Mouse (Mus musculus): ENCODE measurements at regions not wholly inside any gene's neighbourhood (a gene's known extent, or its start where the extent isn't known, plus 50 kb on each side); places are given as distances from the start of the nearest gene placed in this dataset.

DNA sequence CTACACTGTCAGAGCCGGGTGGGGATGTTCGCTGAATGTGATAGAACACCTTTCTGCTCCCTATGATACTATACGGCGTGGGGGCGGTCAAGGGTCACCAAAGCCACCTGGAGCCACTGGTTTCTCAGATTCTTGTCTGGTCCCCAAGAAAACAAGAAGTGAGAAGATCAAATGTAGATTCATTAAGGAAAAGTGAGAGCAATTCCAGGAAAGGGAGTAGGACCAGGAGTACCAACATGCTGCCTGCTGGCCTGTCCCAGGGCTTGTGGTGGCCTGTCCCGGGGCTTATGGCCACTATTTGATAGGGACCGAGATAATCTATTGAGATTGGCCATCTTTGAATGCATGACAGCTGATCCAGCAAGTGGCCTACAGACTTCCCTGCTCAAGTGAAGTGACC is 58.8 kb upstream of the Fut8 start:
- no peak for DNase-seq

DNA sequence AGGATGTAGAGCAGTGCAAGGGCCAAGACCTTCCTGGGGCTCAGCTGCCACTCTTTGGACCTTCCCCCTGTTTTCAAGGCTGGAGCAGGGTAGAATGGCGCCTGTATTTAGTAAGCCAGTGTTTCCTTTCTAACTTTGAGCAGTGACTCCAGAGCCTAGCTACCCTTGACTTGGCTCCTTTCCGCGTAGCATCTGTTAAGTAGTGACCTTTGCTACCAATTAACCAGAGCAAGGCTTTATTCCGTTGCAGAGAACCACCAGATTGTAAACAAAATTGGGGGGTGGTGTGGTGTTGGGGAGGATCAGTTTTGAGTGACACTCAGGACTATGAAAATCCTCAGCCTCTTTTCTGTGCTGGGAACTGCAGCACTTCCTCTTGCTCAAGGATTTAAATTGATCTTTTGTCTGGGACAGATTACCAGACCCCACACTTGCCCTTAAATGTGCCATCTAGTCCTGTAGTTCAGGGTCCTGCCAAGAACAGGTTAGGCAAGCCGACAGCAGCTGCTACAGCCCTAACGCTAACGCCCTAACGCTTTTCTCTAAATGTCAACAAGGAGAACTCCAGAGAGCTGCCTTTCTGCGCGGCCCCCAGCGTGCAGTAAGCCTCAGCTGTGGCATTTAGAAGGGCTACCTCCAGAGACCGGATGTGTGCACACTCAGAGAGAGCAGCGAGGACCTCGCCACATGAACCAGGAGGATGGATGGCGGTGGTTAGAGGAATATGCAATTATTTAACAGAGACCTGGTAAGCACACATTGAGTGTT is 59.9 kb upstream of the Fut8 start:
- no peak for DNase-seq

DNA sequence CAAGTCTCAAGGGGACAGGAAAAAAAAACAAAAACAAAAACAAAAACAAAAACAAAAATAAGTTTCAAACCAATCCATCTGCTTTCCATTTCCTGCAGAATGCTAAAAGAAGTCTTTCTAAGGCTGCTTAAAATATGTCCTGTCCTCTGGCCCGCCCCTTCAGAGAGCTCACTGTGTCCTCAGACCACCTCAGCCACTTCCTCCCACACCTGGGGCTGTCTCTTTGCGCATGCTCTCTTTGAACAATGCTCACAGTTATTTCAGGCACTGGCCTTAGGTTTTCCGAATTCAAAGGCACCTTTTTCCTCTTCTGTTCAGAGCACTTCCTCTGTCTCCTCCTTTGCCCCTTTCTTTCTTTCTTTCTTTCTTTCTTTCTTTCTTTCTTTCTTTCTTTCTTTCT is 60.6 kb upstream of the Fut8 start:
- no peak for DNase-seq

DNA sequence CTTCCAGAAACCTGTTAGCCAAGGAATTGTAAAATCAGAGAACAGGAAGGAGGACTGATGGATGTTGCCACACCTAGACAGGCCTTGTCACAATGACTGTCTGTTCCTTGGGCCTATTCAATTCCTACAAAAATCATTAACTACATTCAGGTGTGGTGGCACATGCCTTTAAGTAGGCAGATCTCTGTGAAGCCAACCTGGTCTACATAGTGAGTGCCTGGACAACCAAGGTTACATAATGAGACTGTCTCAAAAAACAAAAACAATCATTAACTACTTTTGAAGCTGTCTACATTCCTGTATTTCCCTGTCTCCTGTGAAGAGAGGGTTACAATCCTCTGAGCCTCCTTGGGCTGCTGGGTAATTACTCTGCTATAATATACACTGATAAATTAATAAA is 63.9 kb upstream of the Fut8 start:
- no peak for DNase-seq

DNA sequence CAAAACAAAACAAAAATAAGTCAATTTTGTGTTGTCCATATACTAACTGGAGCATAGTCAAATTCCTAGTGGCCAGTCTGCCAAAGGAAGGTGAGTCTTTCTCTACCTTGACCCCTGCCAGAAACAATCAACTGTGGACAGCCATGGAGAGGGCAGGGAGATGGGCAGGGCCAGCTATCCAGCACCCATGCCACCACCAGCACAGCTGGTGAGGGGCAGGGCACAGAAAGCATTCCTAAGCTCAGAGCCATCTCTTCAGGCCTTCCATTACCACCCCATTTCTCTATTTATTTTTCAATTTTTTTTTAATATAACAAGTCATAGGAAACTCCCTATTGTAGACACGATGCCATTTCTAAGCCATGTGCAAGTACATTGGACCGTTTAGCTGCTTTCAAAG is 65.4 kb upstream of the Fut8 start:
- DNase-seq, result no peak

DNA sequence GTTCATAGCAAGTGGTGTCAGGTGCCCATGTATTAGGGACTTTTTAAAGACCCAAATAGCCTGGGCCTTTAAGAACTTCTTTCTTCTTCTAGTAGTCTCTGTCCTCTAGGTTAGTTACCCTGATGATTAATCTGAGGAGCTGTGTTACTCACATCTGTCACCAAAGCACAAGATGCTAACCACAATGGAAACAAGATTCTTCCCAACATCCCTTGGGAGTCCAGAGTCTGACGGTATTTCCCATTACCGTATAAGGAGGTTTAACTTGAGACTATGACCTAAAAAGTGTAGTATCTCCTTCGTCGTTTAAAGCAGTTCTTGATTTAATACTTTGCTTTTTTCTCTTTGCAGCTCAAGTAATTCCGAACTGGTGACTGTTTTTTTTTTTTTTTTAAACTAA is 67.7 kb upstream of the Fut8 start:
- no peak for DNase-seq

DNA sequence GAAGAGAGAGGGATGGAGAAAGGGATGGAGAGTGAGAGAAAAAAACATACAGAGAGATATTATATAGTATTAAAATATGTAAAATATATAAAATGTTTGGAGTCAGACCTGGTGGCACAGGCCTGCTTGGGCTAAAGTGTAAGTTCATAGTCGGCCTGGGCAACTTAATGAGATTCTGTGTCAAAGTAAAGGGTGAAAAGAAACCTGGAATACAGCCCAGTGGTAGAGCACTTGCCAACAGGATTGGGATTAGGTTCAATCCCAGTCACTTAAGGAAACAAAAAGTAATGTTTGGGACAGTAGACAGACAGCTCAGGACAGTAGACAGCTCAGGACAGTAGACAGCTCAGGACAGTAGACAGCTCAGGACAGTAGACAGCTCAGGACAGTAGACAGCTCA is 69.6 kb upstream of the Fut8 start:
- DNase-seq, result no peak

DNA sequence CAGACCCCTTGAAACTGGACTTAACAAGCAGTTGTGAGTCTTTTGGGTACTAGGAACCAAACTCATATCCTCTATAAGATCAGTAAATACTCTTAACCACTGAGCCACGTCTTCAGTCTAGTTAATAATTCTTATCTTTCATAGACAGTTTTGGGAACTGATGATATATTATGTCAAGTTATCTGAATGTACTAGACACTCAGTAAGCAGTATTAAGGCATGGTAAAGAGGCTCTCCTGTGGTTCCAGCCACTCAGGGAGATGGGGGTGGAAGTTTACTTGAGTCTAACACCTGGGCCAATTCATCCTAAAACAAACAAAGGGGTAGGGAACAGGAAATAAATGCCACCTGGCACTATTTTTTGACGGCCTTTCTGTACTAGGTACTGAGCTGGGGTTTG is 81.2 kb upstream of the Fut8 start:
- no peak for DNase-seq

DNA sequence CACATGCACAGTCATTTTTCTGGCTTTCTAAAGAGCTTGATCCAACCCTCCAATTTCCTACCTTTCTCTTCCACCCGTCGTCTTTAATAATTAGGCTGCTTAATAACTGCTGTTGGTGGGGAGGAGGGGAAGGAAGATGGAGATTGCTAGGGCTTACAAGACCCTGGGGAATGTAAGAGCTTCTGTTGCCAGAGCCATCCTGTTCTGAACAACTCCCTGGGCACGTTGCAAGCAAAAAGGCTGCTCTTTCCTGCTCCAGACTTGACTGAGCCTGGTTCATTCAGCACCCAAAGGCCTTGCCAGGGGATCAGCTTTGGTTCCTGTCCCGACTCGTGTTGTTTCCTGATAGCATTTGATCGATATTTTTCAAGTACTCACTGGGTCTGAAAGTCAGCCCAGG is 82.3 kb upstream of the Fut8 start:
- DNase-seq, result no peak

DNA sequence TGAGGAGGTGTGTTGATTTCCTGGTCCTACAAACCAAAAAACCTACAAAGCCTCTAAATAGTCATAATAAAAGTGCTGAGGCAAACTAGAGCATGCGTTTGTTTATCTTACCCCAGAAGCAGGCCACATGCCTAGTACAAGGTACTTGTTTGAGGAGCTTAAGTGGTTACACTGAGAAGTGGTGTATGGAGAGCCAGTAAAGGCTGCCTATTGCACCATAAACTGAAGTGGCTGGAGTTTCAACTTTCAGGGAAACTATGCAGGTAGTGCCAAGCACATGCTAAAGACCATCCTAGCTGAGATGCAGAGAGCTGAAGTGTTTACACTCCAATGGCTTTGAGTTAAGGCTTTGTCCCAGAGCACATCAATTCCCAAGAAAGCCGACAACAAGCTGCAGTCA is 86.5 kb upstream of the Fut8 start:
- DNase-seq, result no peak

DNA sequence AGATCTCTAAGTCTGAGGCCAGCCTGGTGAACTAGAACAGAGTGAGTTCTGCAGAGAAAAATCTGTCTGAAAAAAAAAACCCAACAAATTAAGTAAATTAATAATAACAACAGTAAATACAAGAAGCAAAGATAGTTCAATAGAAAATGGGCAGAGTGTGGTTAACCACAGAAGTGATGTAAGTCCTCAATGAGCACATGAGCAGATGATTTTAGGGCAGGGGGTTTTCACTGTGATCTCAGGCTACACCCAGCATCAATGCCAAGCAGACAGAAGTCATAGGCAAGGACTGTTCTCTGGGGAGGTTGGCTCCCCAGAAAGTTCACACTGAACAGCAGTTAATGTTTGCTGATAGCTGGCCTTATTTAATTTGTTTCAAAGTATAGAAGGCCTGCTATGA is 88.1 kb upstream of the Fut8 start:
- DNase-seq, result no peak

DNA sequence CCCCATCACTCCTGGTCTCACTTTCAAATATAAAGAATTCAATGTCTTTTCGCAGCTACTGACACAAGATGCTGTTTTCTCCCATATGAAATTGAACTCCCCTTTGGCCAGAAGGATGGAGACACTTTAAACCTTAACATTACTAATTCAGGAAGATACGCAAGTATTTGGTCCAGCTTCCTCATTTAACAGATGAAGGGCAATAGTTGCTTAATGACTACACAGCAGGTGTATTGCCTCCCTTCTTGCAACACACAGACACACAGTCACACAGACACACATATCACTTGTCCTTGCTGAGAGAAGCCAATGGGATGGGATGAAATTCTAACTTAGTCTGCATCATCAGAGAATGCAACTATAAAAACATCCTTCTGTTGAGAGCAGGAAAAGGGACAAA is 89.8 kb upstream of the Fut8 start:
- no peak for DNase-seq

DNA sequence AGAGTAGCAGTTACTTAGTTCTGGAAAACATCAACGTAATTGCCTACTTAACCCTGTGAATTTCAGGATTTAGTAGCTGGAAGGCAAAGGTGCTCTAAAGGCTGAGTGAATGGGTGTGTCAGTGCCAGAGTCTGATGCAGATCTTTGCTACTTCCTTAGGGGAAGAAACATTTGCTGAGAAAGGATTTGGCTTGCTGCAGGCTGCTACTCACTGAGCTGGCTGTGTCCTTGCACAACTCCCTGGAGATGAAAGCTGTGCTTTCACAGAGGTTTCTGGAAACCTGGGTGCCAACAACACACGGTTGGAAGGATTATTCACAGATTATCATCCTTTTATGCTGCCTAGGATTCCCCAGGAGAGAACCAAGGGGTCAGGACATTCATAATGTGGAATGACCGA is 94.0 kb upstream of the Fut8 start:
- DNase-seq, result no peak

DNA sequence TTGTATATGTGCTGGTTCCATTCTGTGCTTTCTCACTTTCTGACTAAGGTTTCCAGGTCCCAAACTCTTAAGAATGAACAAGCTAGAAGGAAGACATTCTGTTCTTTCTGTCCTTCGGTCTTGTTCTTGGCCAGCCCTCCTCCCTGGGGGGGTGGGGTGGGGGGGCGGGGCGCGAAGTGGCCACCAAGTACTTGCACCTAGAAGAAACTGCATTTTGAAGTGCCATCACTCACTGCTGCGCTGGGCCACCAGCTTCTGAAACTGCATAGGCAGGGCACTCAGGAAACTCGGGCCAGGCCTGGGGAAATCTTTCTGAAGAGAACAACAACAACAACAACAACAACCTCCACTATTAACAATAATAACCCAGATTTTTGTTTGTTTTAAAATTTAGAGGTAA is 94.4 kb upstream of the Fut8 start:
- no peak for DNase-seq

DNA sequence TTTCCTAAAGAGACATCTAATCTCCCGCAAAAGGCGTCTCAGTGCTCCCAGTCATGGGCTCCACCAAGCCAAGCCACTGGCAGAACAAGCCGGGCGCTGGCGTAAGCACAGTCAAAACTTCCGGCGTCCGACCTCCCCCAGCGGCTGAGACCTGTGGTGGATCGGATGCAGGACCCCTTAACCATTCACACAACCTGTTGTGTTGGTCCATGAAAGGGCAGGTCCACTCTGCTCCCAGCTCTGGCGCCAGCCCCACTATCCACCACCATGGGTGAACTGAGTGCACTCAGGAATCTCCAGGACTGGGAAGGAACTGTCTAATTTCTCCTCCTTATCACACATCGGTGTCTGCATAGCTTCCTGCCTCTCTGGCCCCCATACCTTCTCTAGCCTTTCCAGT is 94.8 kb upstream of the Fut8 start:
- no peak for DNase-seq

DNA sequence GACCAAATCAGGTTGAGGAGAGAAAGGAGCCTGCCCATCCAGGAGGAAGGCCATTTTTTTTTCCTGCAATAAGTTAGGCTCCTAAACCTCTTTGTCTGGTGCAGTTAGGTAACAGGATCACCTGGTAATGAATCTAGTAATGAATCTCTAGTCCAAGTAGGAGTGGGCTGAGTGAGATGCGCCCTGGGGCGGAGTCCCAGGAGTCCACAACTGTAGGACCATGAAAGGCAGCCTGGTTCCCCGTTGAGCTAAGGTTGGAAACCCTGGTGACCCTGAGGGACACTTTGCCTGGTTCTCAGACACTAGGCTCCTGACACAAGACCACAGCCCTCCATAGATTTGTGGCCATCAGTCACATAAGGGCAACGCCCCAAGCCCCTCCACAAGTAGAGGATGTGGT is 95.7 kb upstream of the Fut8 start:
- DNase-seq, result no peak

DNA sequence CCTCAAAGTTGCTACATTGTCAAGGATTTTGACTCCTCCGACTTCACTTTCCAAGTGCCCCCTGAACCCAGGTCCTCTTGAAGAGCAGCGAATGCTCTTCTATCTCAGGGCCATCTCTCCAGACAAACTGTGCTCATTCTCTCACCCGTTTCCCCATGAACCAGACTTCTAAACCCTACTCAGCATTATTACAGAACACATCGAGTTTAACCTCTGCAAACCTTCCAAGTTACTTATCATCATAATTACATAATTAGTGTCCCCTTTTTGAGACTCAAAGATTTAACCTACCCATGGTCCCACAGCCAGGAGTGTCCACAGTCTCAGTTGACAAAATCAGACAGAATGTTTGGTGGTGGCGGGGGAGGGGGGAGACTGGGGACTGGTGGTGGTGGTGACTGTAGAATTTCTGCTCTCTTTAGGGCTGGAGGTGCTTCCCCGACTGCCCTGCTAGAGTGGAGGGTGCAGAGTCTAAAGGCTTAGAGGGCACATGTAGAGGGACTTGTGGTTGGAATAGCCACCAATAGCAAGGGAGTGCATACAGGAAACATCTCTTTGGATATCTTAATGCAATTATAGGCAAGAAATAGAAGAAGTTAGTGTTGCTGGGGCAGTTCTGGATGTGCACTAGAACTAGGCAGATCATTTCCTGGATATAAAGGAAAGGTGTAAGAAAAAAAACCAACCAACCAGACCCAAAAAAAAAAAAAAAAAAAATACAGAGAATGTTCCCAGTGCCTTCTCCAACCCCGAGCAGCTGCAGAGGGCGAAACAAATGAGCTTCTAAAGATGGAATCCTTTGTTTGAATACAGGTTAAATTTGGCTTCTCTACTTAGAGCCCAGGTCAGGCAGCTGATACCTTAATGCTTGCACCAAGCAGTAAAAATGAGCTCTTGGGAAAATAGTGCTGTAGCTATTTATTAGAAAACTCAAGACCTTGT is 96.4 kb upstream of the Fut8 start:
- no peak for DNase-seq

DNA sequence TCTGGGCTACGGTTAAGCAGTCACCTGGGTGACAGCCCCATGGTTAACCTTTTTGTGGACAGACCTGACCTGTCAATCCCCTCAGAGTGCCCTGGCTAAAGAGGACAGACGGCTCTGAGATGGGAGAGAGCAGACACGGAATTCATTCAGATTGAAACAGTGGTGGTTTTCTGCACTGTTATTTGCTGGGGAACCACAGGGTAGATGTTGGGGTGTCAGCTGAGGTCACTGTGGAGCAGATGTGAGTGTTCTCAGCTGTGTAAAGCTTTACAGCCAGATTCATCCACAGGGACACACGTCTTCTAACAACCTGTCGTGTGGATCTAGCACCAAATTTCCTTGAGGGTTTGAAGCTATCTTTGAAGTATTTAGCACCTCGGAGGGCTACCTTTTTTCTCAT is 97.3 kb upstream of the Fut8 start:
- DNase-seq, result no peak

DNA sequence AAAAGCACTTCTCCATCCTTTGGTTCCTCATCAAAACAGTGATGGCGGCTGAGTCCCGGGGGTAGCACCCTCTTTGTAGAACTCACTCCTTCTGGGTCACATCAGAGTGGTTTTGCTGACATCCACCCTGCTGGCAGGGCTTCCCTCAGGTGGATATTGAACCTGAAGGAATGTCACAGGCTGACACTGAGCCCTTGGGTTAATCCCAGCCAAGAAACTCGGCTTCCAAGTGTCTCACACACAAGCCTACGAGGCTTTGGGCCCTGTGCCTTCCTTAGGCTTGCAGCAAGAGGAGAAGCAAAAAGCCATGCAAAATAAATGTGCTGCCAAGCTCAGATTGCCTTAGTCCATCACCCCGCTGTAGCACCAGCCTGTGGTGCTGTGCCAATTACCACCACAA is 97.8 kb upstream of the Fut8 start:
- DNase-seq, result no peak

DNA sequence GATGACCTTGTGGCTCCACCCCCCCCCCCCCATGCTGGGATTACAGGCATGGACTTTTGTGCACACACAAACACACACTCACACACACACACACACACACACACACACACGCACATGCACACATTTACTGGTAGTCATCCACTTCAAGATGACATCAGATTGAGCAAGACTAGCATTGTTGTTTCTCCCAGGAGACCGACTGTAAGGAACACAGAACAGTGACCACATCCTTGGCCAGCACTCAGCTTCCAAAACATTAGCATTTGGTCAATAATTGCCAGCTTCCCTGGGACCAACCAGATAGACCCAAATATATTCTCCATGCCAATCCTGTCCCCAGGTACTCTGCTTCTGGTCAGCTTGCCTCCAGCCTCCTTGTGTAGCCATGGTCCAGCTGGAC is 98.2 kb upstream of the Fut8 start:
- DNase-seq, result no peak

DNA sequence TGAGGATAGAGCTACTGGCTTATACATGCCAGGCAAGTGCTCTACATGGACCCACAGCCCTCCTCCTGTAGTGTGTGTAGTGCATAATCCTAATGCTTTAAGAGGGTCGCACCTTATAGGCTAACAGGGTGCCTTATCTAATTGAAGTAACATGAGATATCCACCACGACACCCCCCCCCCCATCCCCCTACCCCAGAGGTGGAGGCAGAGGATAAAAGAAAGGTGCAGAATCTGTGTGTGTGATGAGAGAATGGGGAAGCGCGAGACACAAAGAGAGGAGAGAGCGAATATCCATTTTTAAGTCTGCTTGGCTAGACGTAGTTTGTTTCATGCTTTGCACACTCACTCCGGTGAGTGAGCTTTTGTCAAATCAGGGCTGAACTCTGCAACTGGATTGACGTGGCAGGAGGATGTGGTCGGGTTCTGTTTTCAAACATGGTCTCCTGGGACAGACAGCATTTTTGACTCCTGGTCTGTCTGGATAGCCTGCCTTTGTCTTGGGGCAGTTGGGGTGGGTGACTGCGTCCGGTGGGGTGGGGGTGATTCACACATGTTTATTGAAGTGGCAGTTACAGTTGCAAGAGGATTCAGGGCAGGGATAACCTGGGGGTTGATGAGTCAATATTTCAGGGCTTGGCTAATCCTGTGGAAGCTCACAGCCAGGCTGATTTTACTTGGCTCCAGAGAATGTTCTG is 99.3 kb upstream of the Fut8 start:
- DNase-seq, result no peak

DNA sequence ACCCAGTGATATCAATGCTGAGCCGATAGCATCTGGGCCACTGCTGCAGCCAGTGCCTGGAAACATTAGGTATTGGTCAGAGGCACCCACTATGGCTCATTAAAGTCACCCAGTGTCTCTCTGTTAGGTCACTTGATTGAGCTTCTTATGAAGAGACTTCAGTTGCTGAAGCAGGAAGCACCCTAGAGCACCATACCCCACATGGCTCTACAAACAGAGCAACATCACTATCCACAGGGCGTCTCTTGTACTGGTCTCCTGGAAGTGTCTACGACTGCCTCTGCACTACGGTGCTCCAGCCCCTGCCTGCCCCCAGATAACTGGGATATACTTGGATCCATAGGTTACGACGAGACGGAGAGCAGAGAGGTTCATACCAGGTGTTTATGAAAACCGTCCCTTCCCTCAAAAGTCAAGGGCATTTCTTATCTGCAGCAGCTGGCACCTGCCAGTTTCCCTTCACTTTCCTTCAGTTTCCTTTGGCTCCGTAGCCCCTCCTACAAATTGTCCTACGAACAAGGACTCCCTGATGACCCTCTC is 100.6 kb upstream of the Fut8 start:
- no peak for DNase-seq

DNA sequence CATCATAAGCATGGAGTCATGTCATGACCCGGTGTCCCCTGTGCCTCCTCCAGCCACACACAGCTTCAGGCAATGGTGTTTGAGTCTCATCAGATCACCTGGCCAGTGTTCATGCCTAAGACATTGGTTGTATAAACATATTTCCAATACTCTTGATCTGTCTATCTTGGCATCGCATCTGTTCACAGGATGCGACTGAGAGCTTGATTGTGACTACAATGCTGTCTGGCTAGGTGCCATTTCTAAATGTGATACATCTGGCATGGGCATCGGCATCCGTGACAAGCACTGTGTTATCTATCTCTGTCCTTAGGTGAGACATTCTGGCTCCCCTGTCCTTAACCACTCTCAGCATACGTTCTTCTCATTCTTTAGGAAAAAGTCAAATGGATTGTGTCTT is 102.3 kb upstream of the Fut8 start:
- no peak for DNase-seq

DNA sequence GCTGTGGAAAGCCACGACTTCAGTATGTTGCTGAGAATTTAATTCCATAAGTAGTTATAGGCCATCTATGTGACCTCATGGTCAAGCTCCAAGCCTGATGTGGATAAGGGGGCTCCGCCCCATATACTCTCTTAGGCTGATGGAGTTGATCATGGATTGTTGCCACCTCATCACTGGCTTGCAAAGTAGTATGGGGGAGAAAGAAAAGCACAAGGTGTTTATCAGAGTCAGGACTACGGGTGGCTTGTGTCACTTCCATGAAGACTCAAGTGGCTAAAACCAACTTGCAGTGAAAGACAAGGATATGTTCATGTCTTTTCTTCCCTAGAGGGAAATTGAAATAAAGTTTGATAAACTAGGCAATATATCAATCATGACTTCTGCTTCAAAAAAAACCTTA is 102.9 kb upstream of the Fut8 start:
- no peak for DNase-seq
